Comparison of ENCODE assay signal across 18 mouse cellular contexts in genomic region chr4:40900071-40900470, GRCm38 (mm10). TPM values are rescaled to one million over a fixed set of nuclear protein-coding genes. Genes with fewer than 3 reads are reported as not detected.
"Had no signal": no experiment of that assay in that cellular context is flagged by ENCODE, and none has a peak within 500 bp of the region (broad histone marks: within the 10 kb centered on the region; RNA-seq: fewer than 3 reads in every experiment).

No protein-coding gene starts in this region.

- H3K36me3 ChIP-seq: limb, embryonic 10.5 days; midbrain, embryonic 13.5 days; neural tube, embryonic 15.5 days had no signal

- H3K27ac ChIP-seq: left cerebral cortex, adult 2 months; limb, embryonic 10.5 days; midbrain, embryonic 13.5 days; neural tube, embryonic 15.5 days had no signal

- H3K9me3 ChIP-seq: limb, embryonic 10.5 days; neural tube, embryonic 15.5 days had no signal

- H3K4me3 ChIP-seq: left cerebral cortex, adult 2 months; limb, embryonic 10.5 days; midbrain, embryonic 13.5 days; myocyte; neural tube, embryonic 15.5 days had no signal

- H3K27me3 ChIP-seq: midbrain, embryonic 13.5 days; neural tube, embryonic 15.5 days had no signal

- DNase-seq: kidney, adult 11 months; kidney, postnatal 10 days; lung, adult 2 months; lung, postnatal 4 days; right cerebral cortex, adult 18-20 months; right cerebral cortex, postnatal 25 days; thymus, postnatal 36 days had no signal

- ATAC-seq: lung, postnatal 0 days; midbrain, embryonic 13.5 days had no signal

- H3K4me2 ChIP-seq: midbrain, embryonic 13.5 days; neural tube, embryonic 15.5 days had no signal

- H3K4me1 ChIP-seq: midbrain, embryonic 13.5 days; neural tube, embryonic 15.5 days had no signal

- H3K9ac ChIP-seq: midbrain, embryonic 13.5 days; neural tube, embryonic 15.5 days had no signal

RNA-seq across cellular contexts. Expression of gene Spink4, which starts 19.8 kb away (rescaled TPM):
- total RNA-seq: layer of hippocampus, adult 8-10 months; layer of hippocampus, postnatal 14 days; left cerebral cortex, adult 2 months; left cerebral cortex, postnatal 14 days had no signal
- polyA plus RNA-seq: kidney, embryonic 14.5 days; limb, embryonic 10.5 days; midbrain, embryonic 13.5 days; neural tube, embryonic 11.5 days; neural tube, embryonic 15.5 days had no signal
